Mouse (Mus musculus) lung, postnatal 0 days (tissue): ENCODE measurements around the gene Vax1. TPM values are rescaled to one million over a fixed set of nuclear protein-coding genes. Genes with fewer than 3 reads are reported as not detected.

Experiments
- ATAC-seq: fragments of 200-750 bp; cut with Nextera tagmentation; 2 replicates; pipeline ENCODE4 v1.8.0; 2017; ENCODE audit warnings: moderate library complexity
- DNase-seq: peaks from one replicate; pipeline ENCODE4 v3.0.0-alpha.2; 2016; ENCODE audit warnings: low spot score
- H3K27ac ChIP-seq: fragments of 300-500 bp; sonication (generic); 2 replicates; pipeline ENCODE4 v1.5.1; 2014; ENCODE audit warnings: antibody characterized with exemption, mild to moderate bottlenecking, low read length, mixed read lengths
- H3K27me3 ChIP-seq: fragments of 300-500 bp; sonication (generic); replicated peaks from 2 replicates; pipeline ENCODE4 v1.6.1; 2014; ENCODE audit warnings: low read length, mixed read lengths; ENCODE audit not compliant: insufficient read depth
- H3K36me3 ChIP-seq: fragments of 300-500 bp; sonication (generic); 2 replicates; pipeline ENCODE4 v1.6.1; 2014; ENCODE audit warnings: low read length, mixed read lengths; ENCODE audit not compliant: insufficient read depth
- H3K4me1 ChIP-seq: fragments of 300-500 bp; sonication (generic); 2 replicates; pipeline ENCODE4 v1.6.1; 2014; ENCODE audit warnings: antibody characterized with exemption, low read depth, low read length, mixed read lengths; ENCODE audit not compliant: insufficient read depth
- H3K4me2 ChIP-seq: fragments of 300-500 bp; sonication (generic); replicated peaks from 2 replicates; pipeline ENCODE4 v1.6.1; 2014; ENCODE audit warnings: low read depth, mild to moderate bottlenecking, low read length, moderate library complexity, mixed read lengths
- H3K4me3 ChIP-seq: fragments of 300-500 bp; sonication (generic); 2 replicates; pipeline ENCODE4 v1.5.1; 2014; ENCODE audit warnings: low read depth, low read length
- H3K9ac ChIP-seq: fragments of 300-500 bp; sonication (generic); replicated peaks from 2 replicates; pipeline ENCODE4 v1.6.1; 2014; ENCODE audit warnings: low read depth, mild to moderate bottlenecking
- H3K9me3 ChIP-seq: fragments of 300-500 bp; sonication (generic); 2 replicates; pipeline ENCODE4 v1.6.1; 2016; ENCODE audit warnings: low read length, mixed read lengths
- CTCF ChIP-seq: IDR thresholded peaks from 2 replicates; pipeline ENCODE4 v1.5.1; 2016; ENCODE audit warnings: antibody characterized with exemption, mild to moderate bottlenecking
- EP300 ChIP-seq: IDR thresholded peaks from 2 replicates; pipeline ENCODE4 v1.6.1; 2016; ENCODE audit warnings: antibody characterized with exemption, mild to moderate bottlenecking, control low read depth
- WGBS: fragments of 180-500 bp; shearing (Covaris S2); extraction: QIAGEN DNeasy Blood & Tissue Kit; methylation state at CpG from one replicate; pipeline ENCODE4 v1.1.7; 2014; 5-methylcytosine and 5-hydroxymethylcytosine counted together
- polyA plus RNA-seq: library from polyadenylated mRNA; unstranded; fragments of >200 nt; fragmentation: Nextera tagmentation; extraction: Ambion mirVana; gene quantifications from 2 replicates; pipeline ENCODE4 v1.2.1, GENCODE M21; 2015

Gene Vax1
- polyA plus RNA-seq, 1 experiment from 2014 or later: not detected

DNA sequence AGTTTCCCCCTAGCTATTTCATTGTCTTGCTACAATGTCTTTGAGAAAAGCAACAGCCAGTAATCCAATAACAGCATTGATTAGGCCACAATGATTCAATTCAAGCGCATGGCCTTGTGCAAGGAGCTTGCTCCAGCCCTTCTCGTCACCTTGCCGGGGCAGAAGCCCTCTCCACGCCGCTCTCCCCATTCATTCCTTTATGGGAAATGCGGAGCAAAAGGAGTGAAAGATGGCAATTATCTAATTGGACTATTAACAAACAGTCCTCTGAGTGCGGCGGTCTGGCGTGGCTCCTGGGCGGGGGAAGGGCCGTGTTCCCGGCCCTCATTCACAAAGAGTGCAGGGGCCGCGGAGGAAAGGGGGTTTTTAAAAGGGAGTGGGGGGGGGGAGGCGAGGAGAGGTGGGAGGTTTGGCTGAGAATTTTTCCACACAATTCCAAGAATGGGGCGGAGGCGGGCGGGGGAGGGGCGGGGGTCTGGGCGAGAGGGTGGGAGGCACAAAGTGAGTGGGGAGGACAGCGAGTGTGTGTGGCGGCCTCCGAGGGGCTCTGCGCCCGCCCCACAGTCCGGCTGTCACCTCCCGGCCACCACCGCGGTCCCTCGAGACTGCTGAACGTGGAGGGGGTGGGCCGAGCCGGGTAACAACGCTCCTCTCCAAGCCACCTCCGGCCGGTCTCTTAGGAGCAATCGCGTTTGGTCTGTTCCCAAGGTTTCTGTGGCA is 1.5 kb upstream of the Vax1 start:
- no peak overlapping the region for H3K4me2 ChIP-seq
- H3K9me3 ChIP-seq: no peaks in the 10 kb centered on the region
- no peak overlapping the region for H3K9ac ChIP-seq
- no peaks in the 10 kb centered on the region for H3K36me3 ChIP-seq
- TF ChIP-seq EP300: no peak
- no peak for TF ChIP-seq CTCF
- ATAC-seq: no peak
- DNase-seq: no peak
- peaks cover 85% of the 10 kb centered on the region for H3K27me3 ChIP-seq
- 0 out of 2 replicates have a peak, but pooled peaks cover 6% of the 10 kb centered on the region for H3K4me1 ChIP-seq
- WGBS: 2% methylated on average over 26 of the region's 38 CpGs
- H3K27ac ChIP-seq: no peak overlapping the region
- H3K4me3 ChIP-seq: no peak overlapping the region

DNA sequence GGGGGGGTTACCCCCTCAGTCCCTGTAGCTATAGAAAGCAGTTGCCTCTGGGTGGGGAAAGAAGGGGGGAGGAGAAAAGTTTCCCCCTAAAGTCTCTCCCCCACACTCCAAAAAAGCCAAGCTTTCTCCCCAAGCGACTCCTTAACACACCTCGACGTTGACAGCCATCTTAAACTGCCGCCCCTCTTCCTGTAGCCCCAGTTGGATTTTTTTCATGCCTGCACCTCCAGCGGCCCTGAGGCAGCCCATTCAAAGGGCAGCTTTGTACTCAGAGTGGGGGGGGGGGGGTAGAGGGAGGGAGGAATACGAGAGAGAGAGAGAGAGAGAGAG is 875 bp upstream of the Vax1 start:
- H3K27me3 ChIP-seq: peaks cover 87% of the 10 kb centered on the region
- H3K4me3 ChIP-seq: peak overlapping the region; percentile 33; the same call in 1 of the 2 replicates
- ATAC-seq (no peak), DNase-seq (no peak)
- no peak overlapping the region; the same call in 1 of the 2 replicates for H3K4me2 ChIP-seq
- 6% methylated on average over 5 of the region's 6 CpGs for WGBS
- H3K9ac ChIP-seq: no peak overlapping the region
- no peaks in the 10 kb centered on the region for H3K9me3 ChIP-seq
- H3K4me1 ChIP-seq: 0 out of 2 replicates have a peak, but pooled peaks cover 6% of the 10 kb centered on the region
- H3K27ac ChIP-seq: no peak overlapping the region
- no peaks in the 10 kb centered on the region for H3K36me3 ChIP-seq
- no peak for TF ChIP-seq CTCF
- no peak for TF ChIP-seq EP300

DNA sequence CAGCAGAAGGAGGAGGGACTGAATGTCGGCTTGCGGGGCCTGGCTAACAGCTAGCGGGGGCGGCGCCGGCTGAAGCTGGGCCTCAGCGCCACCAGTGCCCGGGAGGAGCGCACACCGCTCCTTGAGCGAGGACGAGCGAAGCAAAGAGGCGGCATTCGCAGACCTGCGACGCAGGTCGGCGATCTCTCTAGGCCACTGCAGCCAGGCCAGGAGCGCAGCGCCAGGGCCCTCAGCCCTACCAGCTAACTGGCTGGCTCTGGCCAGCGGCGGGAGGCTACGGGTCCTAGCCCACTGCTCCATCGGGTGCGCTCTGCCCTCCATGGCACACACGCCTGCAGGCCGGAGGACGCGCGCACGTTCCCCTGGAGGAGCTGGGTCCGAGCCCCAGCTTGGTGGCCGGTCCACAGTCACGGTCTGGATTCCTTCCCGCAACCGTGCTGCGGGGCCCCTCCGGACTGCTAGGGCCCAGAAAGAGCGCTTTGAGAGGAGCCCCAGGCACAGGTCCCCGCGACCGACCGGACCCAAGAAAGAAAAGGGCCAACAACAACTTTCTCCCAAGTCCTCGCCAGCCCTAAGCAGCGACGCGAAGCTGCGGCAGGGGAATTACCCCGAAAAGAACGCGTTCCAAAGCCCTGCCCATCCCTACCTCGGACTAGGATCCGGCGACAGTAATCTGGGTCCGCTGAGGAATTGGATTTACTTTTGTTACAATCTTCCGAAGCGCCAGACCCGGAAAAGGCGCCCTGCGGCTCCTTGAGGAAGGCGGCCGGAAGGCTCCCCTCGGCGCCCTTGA is 517 bp downstream of the Vax1 start:
- H3K4me1 ChIP-seq: 0 out of 2 replicates have a peak, but pooled peaks cover 6% of the 10 kb centered on the region
- DNase-seq (no peak), ATAC-seq (no peak)
- no peak overlapping the region for H3K9ac ChIP-seq
- 2% methylated on average over 63 of the region's 65 CpGs for WGBS
- TF ChIP-seq EP300 (no peak), CTCF (no peak)
- H3K4me3 ChIP-seq: peak overlapping the region; percentile 33
- H3K9me3 ChIP-seq: no peaks in the 10 kb centered on the region
- peak overlapping the region; percentile 54 for H3K4me2 ChIP-seq
- H3K27ac ChIP-seq: no peak overlapping the region
- H3K36me3 ChIP-seq: no peaks in the 10 kb centered on the region
- peaks cover 92% of the 10 kb centered on the region for H3K27me3 ChIP-seq

DNA sequence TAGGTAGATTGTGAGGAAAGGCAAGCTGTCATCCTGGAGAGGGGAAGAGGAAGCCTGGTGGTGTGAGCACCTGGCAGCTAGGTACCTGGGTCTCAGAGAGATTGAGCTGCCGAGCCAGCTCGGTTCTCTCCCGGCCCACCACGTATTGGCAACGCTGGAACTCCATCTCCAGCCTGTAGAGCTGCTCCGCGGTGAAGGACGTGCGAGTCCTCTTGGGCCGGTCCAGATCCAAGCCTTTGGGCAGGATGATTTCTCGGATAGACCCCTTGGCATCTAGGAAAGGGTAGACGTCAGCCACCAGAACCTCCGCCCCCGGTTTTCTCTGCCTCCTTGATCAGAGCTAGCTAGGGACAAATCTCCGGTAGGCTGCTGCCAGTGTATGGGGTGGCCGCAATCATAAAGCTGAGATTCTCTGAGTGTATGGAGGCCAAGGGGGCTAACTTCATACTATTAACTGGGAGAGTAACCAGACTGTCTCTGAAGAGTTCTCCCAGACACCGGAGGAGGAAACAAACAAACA is 1.4 kb downstream of the Vax1 start:
- Histone ChIP-seq H3K4me2 (no peak overlapping the region), H3K9ac (no peak overlapping the region), H3K36me3 (no peaks in the 10 kb centered on the region), H3K4me1 (0 out of 2 replicates have a peak, but pooled peaks cover 6% of the 10 kb centered on the region), H3K27ac (no peak overlapping the region), H3K9me3 (no peaks in the 10 kb centered on the region), H3K27me3 (peaks cover 90% of the 10 kb centered on the region), H3K4me3 (no peak overlapping the region)
- 5% methylated on average over 17 of the region's 17 CpGs for WGBS
- no peak for TF ChIP-seq CTCF
- no peak for TF ChIP-seq EP300
- ATAC-seq (no peak), DNase-seq (no peak)

DNA sequence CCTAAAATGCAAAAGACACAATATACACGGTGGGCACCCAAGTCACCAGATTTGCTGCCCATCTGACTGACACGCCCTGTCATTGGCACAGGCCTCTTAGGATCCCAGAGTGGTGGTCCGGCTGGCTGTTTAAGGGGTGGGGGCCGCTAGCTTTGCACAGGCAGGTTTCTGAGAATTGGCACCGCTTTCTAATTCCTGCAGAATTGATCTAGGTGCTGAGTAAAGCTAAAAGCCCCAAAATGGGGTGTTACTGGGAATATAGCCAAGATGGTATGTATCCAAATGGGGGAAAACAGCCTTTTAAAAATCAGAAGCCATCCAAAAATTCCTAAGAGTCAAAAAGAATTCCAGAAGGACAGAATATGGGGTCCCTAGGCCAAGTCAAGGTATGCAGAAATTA is 2.0 kb downstream of the Vax1 start:
- TF ChIP-seq EP300: no peak
- Histone ChIP-seq H3K27me3 (peaks cover 92% of the 10 kb centered on the region), H3K9me3 (no peaks in the 10 kb centered on the region), H3K27ac (no peak overlapping the region), H3K4me1 (0 out of 2 replicates have a peak, but pooled peaks cover 6% of the 10 kb centered on the region), H3K36me3 (no peaks in the 10 kb centered on the region), H3K4me2 (no peak overlapping the region), H3K9ac (no peak overlapping the region), H3K4me3 (no peak overlapping the region)
- 39% methylated on average over 5 of the region's 5 CpGs for WGBS
- DNase-seq: no peak
- ATAC-seq: no peak

DNA sequence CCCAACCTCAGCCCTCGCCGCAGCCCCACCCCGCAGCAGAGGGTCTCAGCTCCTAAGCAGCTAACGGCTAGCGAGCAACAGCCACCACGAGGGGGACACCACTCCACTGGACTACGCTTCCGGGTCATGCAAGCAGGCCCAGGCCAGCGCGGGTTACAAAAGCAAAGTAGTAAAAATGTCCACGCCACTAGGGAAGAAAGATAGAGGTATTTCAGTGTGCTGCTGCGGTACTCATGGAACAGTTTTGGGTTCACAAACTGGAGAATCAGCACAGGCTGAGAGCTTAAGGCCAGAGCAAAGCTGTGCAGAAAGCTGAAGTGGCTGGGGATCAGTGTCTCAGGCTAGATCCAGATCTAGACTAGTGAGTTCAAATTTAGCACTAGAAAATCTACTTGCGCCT is 3.0 kb downstream of the Vax1 start:
- DNase-seq (no peak), ATAC-seq (no peak)
- H3K9me3 ChIP-seq: no peaks in the 10 kb centered on the region
- peak overlapping the region; percentile 37 for H3K4me3 ChIP-seq
- 0 out of 2 replicates have a peak, but pooled peaks have one; percentile 20 for TF ChIP-seq CTCF
- no peak for TF ChIP-seq EP300
- H3K27me3 ChIP-seq: peaks cover 91% of the 10 kb centered on the region
- 4% methylated on average over 13 of the region's 13 CpGs for WGBS
- no peak overlapping the region for H3K9ac ChIP-seq
- H3K36me3 ChIP-seq: no peaks in the 10 kb centered on the region
- H3K27ac ChIP-seq: no peak overlapping the region
- H3K4me2 ChIP-seq: peak overlapping the region; percentile 60
- 0 out of 2 replicates have a peak, but pooled peaks cover 6% of the 10 kb centered on the region for H3K4me1 ChIP-seq
